Mouse (Mus musculus): Measurements from ENCODE around the gene Map4k2. TPM values are rescaled to one million over a fixed set of nuclear protein-coding genes. Genes with fewer than 3 reads are reported as not detected.
"Not testable (repeated sequence)": the region's sequence is repeated elsewhere in the genome, so short reads cannot be mapped to it uniquely, and the experiment has no call there.

Map4k2 gene
- polyA plus RNA-seq, 1 experiment from 2014 or later, result 21.2 TPM

DNA sequence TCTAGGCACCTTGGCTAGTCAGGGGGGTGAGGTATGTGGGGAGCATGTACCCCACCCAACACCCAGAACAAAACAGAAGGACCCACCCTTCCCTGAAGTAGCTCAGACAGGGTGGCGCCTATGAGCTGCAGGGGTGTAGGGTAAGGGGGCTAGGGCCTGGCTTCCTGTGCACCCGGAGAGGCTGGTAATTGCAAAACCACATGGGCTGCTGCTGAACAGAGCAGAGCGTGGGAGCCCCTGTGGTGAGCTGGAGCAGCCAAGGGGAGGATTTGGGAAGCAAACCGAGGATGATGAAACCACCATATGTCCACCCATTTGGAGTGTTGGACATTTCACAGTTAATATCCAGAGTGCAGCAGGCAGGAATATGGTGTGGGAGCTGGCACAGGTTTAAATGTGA, 38.4 kb upstream of the Map4k2 start:
- ATAC-seq, result no peak
- Histone ChIP-seq H3K9ac (replicated peaks; ENCODE audit: low read depth, low read length) (no peak overlapping the region), H3K4me1 (replicated peaks; ENCODE audit: control insufficient read depth, insufficient read depth, low read length) (peaks cover 8% of the 10 kb centered on the region), H3K4me2 (ENCODE audit: low read length) (no peak overlapping the region), H3K27me3 (replicated peaks; ENCODE audit: control insufficient read depth, insufficient read depth, low read length) (no peaks in the 10 kb centered on the region), H3K4me3 (replicated peaks; ENCODE audit: low read length) (no peak overlapping the region), H3K36me3 (ENCODE audit: control insufficient read depth, insufficient read depth) (peaks cover 13% of the 10 kb centered on the region), H3K9me3 (ENCODE audit: control insufficient read depth, low read length) (no peaks in the 10 kb centered on the region), H3K27ac (ENCODE audit: low read length) (no peak overlapping the region)
- WGBS, result 43% methylated on average over 4 of the region's 4 CpGs

DNA sequence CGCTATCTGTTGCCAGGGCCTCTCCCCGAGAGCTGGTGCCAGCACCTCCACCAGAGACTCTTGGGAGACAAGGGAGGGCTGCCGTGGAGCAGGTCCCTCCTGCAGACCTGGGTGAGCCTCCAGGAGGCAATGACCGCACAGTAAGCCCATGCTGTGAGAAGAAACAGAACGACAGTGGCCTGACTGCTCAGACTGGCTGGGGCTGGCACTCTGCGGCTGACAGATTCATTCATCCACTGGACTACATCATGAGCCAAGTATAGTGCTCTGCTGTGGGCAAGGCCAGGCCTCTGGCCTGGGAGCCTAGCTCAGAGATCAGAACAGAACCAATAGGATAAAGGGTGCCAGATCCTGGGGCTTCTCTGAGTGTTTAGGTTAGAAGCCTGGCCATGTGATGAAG, 37.1 kb upstream of the Map4k2 start:
- Histone ChIP-seq H3K4me3 (replicated peaks; ENCODE audit: low read length) (no peak overlapping the region), H3K9me3 (ENCODE audit: control insufficient read depth, low read length) (no peaks in the 10 kb centered on the region), H3K4me1 (replicated peaks; ENCODE audit: control insufficient read depth, insufficient read depth, low read length) (peaks cover 8% of the 10 kb centered on the region), H3K9ac (replicated peaks; ENCODE audit: low read depth, low read length) (no peak overlapping the region), H3K27me3 (replicated peaks; ENCODE audit: control insufficient read depth, insufficient read depth, low read length) (no peaks in the 10 kb centered on the region), H3K27ac (ENCODE audit: low read length) (no peak overlapping the region), H3K4me2 (ENCODE audit: low read length) (no peak overlapping the region), H3K36me3 (ENCODE audit: control insufficient read depth, insufficient read depth) (peaks cover 4% of the 10 kb centered on the region)
- WGBS, result 83% methylated on average over 6 of the region's 6 CpGs
- no peak for ATAC-seq

DNA sequence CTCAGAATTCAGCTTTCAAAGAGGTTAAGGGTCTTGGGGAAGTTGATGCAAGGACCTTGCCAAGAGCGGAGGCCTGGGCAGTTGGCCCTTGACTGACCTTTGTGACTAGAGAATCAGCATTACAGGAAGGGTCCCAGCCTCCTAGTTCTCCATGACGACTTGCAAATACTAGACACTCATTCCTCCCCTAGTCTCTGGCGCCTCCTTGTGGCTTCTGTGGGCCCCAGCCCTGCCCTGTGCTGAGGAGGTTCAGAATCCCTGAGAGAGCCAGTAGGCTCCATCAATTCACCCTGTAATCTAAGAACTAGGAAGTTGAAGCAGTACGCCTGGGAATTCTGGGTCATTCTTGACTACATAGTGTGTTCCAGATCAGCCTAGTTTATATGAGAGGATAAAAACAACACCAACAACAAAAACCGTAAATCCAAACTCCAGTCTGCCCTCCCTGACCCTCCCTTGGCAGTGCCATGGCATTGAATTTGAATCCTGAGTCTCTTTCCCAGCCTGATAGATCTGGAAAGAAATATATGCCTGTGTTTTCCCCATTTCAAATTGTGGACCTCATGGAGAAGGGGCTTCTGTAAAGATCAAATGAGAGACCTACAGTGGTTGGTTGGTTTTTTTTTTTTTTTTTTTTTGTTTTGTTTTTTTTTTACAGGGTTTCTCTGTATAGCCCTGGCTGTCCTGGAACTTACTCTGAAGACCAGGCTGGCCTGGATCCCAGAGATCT, 36.0 kb upstream of the Map4k2 start:
- Histone ChIP-seq H3K27me3 (replicated peaks; ENCODE audit: control insufficient read depth, insufficient read depth, low read length) (no peaks in the 10 kb centered on the region), H3K4me1 (replicated peaks; ENCODE audit: control insufficient read depth, insufficient read depth, low read length) (peaks cover 8% of the 10 kb centered on the region), H3K36me3 (ENCODE audit: control insufficient read depth, insufficient read depth) (no peaks in the 10 kb centered on the region), H3K4me2 (ENCODE audit: low read length) (no peak overlapping the region), H3K27ac (ENCODE audit: low read length) (no peak overlapping the region), H3K9ac (replicated peaks; ENCODE audit: low read depth, low read length) (no peak overlapping the region), H3K4me3 (replicated peaks; ENCODE audit: low read length) (no peak overlapping the region), H3K9me3 (ENCODE audit: control insufficient read depth, low read length) (no peaks in the 10 kb centered on the region)
- 26% methylated on average over 5 of the region's 5 CpGs for WGBS
- peak; percentile 64; the same call in 1 of the 2 replicates for ATAC-seq

DNA sequence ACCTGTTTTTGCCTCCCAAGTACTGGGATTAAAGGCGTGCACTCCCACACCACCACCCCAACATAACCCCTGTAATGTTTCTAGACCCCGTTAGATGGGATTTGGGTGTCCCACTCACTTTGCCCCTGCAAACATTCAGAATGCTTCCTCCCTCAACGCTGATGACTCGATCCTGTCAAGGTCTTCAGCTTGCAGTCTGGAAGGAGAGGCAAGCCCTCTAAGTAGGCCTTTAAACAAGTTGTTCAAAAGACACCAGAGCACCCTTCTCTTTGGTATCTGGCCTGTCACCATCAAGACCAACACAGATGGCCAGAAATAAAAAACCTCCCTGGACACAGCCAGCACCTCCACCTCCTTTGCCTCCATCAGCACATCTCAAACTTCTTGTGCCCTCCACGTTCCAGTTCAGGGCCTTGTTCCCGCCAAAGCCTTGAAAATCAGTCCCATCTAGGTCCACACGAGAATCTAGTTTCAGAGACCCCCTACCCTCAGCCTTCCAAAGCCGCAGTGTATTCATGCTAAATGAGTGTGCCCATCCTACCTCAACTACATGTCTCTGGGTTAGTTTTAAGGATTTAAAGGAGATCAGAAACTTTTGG, 35.3 kb upstream of the Map4k2 start:
- Histone ChIP-seq H3K9ac (replicated peaks; ENCODE audit: low read depth, low read length) (peak overlapping the region; percentile 58), H3K4me2 (ENCODE audit: low read length) (peak overlapping the region; percentile 57; the same call in 1 of the 2 replicates), H3K4me3 (replicated peaks; ENCODE audit: low read length) (peak overlapping the region; percentile 51), H3K9me3 (ENCODE audit: control insufficient read depth, low read length) (no peaks in the 10 kb centered on the region), H3K4me1 (replicated peaks; ENCODE audit: control insufficient read depth, insufficient read depth, low read length) (peaks cover 8% of the 10 kb centered on the region), H3K27ac (ENCODE audit: low read length) (no peak overlapping the region), H3K36me3 (ENCODE audit: control insufficient read depth, insufficient read depth) (no peaks in the 10 kb centered on the region), H3K27me3 (replicated peaks; ENCODE audit: control insufficient read depth, insufficient read depth, low read length) (no peaks in the 10 kb centered on the region)
- WGBS, result 52% methylated on average over 8 of the region's 8 CpGs
- no peak for ATAC-seq

DNA sequence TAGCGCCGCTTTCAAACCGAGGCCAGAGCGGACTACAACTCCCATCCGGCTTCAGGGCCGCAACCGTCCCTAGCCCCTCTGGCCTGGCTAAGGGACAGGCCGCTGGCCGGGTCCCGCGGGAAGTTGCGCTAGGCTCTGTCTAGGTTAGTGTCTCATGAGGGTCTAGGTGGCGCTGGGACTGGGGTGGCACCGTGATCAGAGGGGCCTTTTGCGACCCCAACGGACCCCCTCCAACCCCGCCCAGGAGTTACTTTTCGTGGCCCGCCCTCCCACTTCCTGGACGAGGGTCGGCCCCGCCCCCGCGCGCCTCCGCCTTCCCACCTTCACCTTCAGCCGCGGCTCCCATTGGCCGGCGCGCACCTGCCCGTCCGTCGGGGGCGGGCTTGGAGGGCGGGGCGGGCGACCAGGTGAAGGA, 34.8 kb upstream of the Map4k2 start, which contains the start of gene Cdc42bpg:
Gene Cdc42bpg, plus strand, starts transcription at position 320 of the 415 bp plus-strand sequence.
- ATAC-seq, result peak; percentile 54
- under 1% methylated on average over 36 of the region's 38 CpGs for WGBS

DNA sequence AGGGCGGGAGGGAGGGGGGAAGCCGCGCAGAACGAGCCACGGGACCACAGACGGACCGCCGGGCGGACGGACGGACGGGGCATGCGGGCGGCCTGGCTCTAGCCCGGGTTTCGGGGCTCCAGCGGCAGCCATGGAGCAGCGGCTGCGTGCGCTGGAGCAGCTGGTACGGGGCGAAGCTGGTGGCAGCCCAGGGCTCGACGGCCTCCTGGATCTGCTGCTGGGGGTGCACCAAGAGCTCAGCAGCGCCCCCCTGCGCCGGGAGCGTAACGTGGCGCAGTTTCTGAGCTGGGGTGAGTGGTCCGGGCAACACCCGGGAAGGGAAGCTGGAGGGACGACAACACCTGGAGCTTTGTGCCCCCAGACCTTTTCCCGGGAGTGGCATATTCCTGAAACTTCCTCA, 34.3 kb upstream of the Map4k2 start:
- H3K27ac ChIP-seq (ENCODE audit: low read length), result no peak overlapping the region

More for the DNA sequence above, 34.8 kb upstream of the Map4k2 start, which contains the start of gene Cdc42bpg:
- peak within 1 kb of the TSS; percentile 51 for H3K4me3 ChIP-seq (replicated peaks; ENCODE audit: low read length)
- peak within 1 kb of the TSS; percentile 57 for H3K4me2 ChIP-seq (ENCODE audit: low read length)
- H3K9me3 ChIP-seq (ENCODE audit: control insufficient read depth, low read length), result no peaks in the 10 kb centered on the region
- H3K9ac ChIP-seq (replicated peaks; ENCODE audit: low read depth, low read length), result peak within 1 kb of the TSS; percentile 58
- H3K4me1 ChIP-seq (replicated peaks; ENCODE audit: control insufficient read depth, insufficient read depth, low read length), result peaks cover 8% of the 10 kb centered on the region
- H3K27me3 ChIP-seq (replicated peaks; ENCODE audit: control insufficient read depth, insufficient read depth, low read length), result no peaks in the 10 kb centered on the region
- H3K36me3 ChIP-seq (ENCODE audit: control insufficient read depth, insufficient read depth), result no peaks in the 10 kb centered on the region
- no peak within 1 kb of the TSS for H3K27ac ChIP-seq (ENCODE audit: low read length)

DNA sequence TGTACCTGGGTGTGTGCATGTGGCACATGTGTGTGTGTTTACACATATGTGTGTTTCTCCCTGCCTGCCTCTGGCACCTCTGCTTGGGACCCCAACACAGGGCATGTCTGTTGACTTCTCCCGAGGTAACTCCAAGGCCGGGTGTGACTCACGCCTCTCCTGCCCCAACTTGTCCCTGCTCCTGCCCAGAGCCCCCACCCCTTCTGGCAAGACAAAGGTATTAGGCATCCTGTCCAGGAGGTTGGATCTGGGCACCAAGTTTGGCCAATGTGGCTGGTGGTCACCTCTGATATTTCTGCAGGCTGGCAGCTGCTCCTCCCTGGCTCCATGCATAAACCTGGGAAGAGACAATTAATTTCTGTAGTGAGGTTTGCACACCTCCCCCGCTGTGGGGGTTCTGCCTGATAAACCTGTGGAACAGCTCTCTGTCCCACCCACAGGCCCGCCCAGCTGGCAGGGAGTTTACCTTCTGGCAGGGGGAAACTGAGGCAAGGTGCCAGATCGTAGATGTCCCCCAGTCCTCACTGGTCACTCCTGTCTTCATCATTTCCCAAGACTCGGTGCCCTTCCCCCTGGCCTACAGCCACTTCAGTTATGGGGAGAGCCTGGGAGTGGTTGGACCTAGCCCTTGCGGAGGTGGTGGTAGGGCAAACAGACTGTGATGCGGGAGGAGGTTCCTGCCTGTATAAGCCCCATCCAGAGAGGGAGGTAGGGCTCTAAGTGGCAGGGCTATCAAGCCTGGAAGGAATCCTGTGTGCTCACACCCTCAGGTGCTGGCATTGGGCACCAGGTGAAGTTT, 33.0 kb upstream of the Map4k2 start:
- Histone ChIP-seq H3K4me3 (replicated peaks; ENCODE audit: low read length) (no peak overlapping the region), H3K9me3 (ENCODE audit: control insufficient read depth, low read length) (no peaks in the 10 kb centered on the region), H3K36me3 (ENCODE audit: control insufficient read depth, insufficient read depth) (no peaks in the 10 kb centered on the region), H3K27ac (ENCODE audit: low read length) (no peak overlapping the region), H3K4me2 (ENCODE audit: low read length) (no peak overlapping the region), H3K4me1 (replicated peaks; ENCODE audit: control insufficient read depth, insufficient read depth, low read length) (peaks cover 8% of the 10 kb centered on the region), H3K27me3 (replicated peaks; ENCODE audit: control insufficient read depth, insufficient read depth, low read length) (no peaks in the 10 kb centered on the region), H3K9ac (replicated peaks; ENCODE audit: low read depth, low read length) (no peak overlapping the region)
- ATAC-seq, result no peak
- 86% methylated on average over 9 of the region's 9 CpGs for WGBS

More for the DNA sequence above, 34.3 kb upstream of the Map4k2 start:
- ATAC-seq, result peak; percentile 46
- Histone ChIP-seq H3K4me1 (replicated peaks; ENCODE audit: control insufficient read depth, insufficient read depth, low read length) (peaks cover 8% of the 10 kb centered on the region), H3K9me3 (ENCODE audit: control insufficient read depth, low read length) (no peaks in the 10 kb centered on the region), H3K4me2 (ENCODE audit: low read length) (peak overlapping the region; percentile 57), H3K4me3 (replicated peaks; ENCODE audit: low read length) (peak overlapping the region; percentile 51), H3K27me3 (replicated peaks; ENCODE audit: control insufficient read depth, insufficient read depth, low read length) (no peaks in the 10 kb centered on the region), H3K9ac (replicated peaks; ENCODE audit: low read depth, low read length) (peak overlapping the region; percentile 58), H3K36me3 (ENCODE audit: control insufficient read depth, insufficient read depth) (no peaks in the 10 kb centered on the region)
- WGBS, result under 1% methylated on average over 30 of the region's 34 CpGs

DNA sequence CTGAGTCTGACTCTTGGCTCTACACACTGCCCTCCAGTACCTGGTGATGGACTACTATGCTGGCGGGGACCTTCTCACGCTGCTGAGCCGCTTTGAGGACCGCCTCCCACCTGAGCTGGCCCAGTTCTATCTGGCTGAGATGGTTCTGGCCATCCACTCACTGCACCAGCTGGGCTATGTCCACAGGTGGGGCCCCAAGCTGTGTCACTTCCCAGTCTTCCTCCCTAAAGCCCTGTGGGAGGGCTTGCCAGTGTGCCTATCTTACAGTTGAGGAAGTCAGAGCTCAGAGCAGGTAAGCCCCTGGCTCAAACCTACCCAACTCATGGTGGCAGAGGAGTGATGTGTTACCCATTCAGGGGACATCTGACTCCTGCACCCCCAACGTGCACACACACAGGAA, 30.8 kb upstream of the Map4k2 start:
- Histone ChIP-seq H3K4me2 (ENCODE audit: low read length) (no peak overlapping the region), H3K9ac (replicated peaks; ENCODE audit: low read depth, low read length) (no peak overlapping the region), H3K9me3 (ENCODE audit: control insufficient read depth, low read length) (no peaks in the 10 kb centered on the region), H3K4me3 (replicated peaks; ENCODE audit: low read length) (no peak overlapping the region), H3K4me1 (replicated peaks; ENCODE audit: control insufficient read depth, insufficient read depth, low read length) (peaks cover 8% of the 10 kb centered on the region), H3K27ac (ENCODE audit: low read length) (no peak overlapping the region), H3K27me3 (replicated peaks; ENCODE audit: control insufficient read depth, insufficient read depth, low read length) (no peaks in the 10 kb centered on the region), H3K36me3 (ENCODE audit: control insufficient read depth, insufficient read depth) (no peaks in the 10 kb centered on the region)
- WGBS, result 87% methylated on average over 5 of the region's 5 CpGs
- no peak for ATAC-seq

DNA sequence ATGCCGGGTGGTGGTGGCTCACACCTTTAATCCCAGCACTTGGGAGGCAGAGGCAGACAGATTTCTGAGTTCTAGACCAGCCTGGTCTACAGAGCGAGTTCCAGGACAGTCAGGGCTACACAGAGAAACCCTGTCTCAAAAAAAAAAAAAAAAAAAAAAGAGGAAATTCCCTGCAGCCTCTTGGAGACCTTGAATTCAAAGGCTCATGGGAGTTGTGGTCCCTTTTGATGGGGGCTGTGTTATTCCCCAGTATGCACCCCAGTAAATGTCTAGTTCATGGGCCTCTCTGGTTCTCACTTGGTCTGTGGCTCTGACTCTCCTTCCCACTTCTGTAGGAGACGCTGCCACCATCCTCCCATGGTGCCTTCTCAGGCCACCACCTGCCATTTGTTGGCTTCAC, 29.2 kb upstream of the Map4k2 start:
- WGBS, result 85% methylated on average over 3 of the region's 3 CpGs
- not testable (repeated sequence) for H3K9me3 ChIP-seq (ENCODE audit: control insufficient read depth, low read length); H3K4me2 ChIP-seq (ENCODE audit: low read length); H3K27ac ChIP-seq (ENCODE audit: low read length); H3K9ac ChIP-seq (replicated peaks; ENCODE audit: low read depth, low read length); H3K4me3 ChIP-seq (replicated peaks; ENCODE audit: low read length); ATAC-seq; H3K27me3 ChIP-seq (replicated peaks; ENCODE audit: control insufficient read depth, insufficient read depth, low read length); H3K4me1 ChIP-seq (replicated peaks; ENCODE audit: control insufficient read depth, insufficient read depth, low read length); H3K36me3 ChIP-seq (ENCODE audit: control insufficient read depth, insufficient read depth)
